Mouse (Mus musculus): ENCODE measurements around the gene Rapgef6. TPM values are rescaled to one million over a fixed set of nuclear protein-coding genes. Genes with fewer than 3 reads are reported as not detected.
A peak's percentile ranks its signal among the peaks of the same experiment; 100 is the strongest.

Gene Rapgef6
- total and polyA plus RNA-seq, 3 experiments, result 11.2 to 15.9 (median 14.6) TPM

DNA sequence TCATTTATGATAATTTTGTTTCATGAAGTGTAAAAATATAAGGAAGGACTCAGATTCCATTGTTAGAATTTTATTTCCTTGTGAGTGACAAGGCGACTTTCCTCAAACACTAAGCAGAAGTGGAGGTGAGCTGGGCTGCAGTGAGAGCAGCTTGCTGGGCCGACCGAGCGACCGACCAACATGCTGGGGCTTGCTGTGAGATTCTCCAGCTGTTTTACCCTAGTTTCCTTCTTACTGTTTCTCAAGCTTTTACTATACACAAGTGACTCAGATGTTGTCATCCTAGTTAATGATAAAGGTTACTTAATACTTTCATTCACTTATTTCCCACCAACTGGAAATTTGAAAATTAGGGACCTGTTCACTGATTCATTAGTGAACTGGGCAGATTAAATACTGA is 22.8 kb upstream of the Rapgef6 start:
- Histone ChIP-seq H3K27me3 (ENCODE audit: control insufficient read depth, insufficient read depth, low read length) (no peaks in the 10 kb centered on the region), H3K9ac (ENCODE audit: low read depth, low read length) (no peak overlapping the region), H3K27ac (no peak overlapping the region), H3K4me3 (no peak overlapping the region), H3K79me2 (replicated peaks; ENCODE audit: control insufficient read depth, insufficient read depth, low read length) (no peaks in the 10 kb centered on the region), H3K36me3 (ENCODE audit: control insufficient read depth, insufficient read depth, low read length) (peaks cover 11% of the 10 kb centered on the region), H3K4me1 (ENCODE audit: control insufficient read depth, insufficient read depth, low read length) (no peaks in the 10 kb centered on the region; the same call in 1 of the 2 replicates)
- intact Hi-C loops (cut with DNase I), result no loop called here
- no peak for DNase-seq
- no peak for TF ChIP-seq CTCF (IDR thresholded peaks at IDR 0.05)
- no peak for TF ChIP-seq EP300 (IDR thresholded peaks at IDR 0.05; ENCODE audit: insufficient read depth, low read depth, low read length)
- no peak for TF ChIP-seq POLR2A (IDR thresholded peaks at IDR 0.05; ENCODE audit: insufficient read depth, low read depth, low read length)
- 86% methylated on average over 5 of the region's 5 CpGs for WGBS

DNA sequence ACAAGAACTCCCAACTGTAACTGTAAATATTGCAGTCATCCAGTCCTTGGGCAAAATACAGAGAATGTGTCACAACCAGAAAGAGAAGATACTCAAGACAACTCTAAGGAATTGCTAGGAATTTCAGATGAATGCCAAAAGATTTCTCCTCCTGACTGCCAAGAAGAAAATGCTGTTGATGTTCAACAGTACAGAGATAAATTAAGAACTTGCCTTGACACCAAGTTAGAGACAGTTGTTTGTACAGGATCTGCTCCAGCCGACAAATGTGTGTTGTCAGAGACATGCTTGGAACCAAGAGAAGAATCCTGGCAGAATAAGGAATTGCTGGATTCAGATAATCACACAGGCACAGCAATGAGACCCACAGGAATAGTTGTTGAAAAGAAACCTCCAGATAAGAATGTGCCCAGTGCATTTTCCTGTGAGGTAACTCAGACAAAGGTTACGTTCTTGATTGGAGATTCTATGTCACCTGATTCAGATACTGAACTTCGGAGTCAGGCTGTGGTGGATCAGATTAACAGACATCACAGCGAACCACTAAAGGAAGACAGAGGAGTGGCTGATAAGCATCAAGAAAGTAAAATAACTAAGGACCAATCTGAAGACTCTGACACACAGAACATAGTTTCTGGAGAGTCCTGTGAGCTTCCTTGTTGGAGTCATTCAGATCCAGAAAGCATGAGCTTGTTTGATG is 20.0 kb upstream of the Rapgef6 start:
- no peaks in the 10 kb centered on the region for H3K79me2 ChIP-seq (replicated peaks; ENCODE audit: control insufficient read depth, insufficient read depth, low read length)
- intact Hi-C loops (cut with DNase I), result no loop called here
- H3K27me3 ChIP-seq (ENCODE audit: control insufficient read depth, insufficient read depth, low read length), result no peaks in the 10 kb centered on the region
- peaks cover 11% of the 10 kb centered on the region for H3K36me3 ChIP-seq (ENCODE audit: control insufficient read depth, insufficient read depth, low read length)
- no peak overlapping the region for H3K4me3 ChIP-seq
- no peaks in the 10 kb centered on the region; the same call in 1 of the 2 replicates for H3K4me1 ChIP-seq (ENCODE audit: control insufficient read depth, insufficient read depth, low read length)
- no peak overlapping the region for H3K27ac ChIP-seq
- DNase-seq, result peak in 1 of 2 experiments; percentile 17
- H3K9ac ChIP-seq (ENCODE audit: low read depth, low read length), result no peak overlapping the region
- 38% methylated on average over 4 of the region's 4 CpGs for WGBS
- TF ChIP-seq EP300 (IDR thresholded peaks at IDR 0.05; ENCODE audit: insufficient read depth, low read depth, low read length) (no peak), CTCF (IDR thresholded peaks at IDR 0.05) (no peak), POLR2A (IDR thresholded peaks at IDR 0.05; ENCODE audit: insufficient read depth, low read depth, low read length) (no peak)

- Histone ChIP-seq H3K9ac (ENCODE audit: low read depth, low read length) (no peak overlapping the region), H3K36me3 (ENCODE audit: control insufficient read depth, insufficient read depth, low read length) (peaks cover 2% of the 10 kb centered on the region; the same call in 1 of the 2 replicates), H3K27me3 (ENCODE audit: control insufficient read depth, insufficient read depth, low read length) (no peaks in the 10 kb centered on the region), H3K27ac (no peak overlapping the region), H3K4me1 (ENCODE audit: control insufficient read depth, insufficient read depth, low read length) (no peaks in the 10 kb centered on the region), H3K4me3 (no peak overlapping the region), H3K79me2 (replicated peaks; ENCODE audit: control insufficient read depth, insufficient read depth, low read length) (no peaks in the 10 kb centered on the region)
- no peak for DNase-seq
- intact Hi-C loops (cut with DNase I), result no loop called here
- no peak for TF ChIP-seq POLR2A (IDR thresholded peaks at IDR 0.05; ENCODE audit: insufficient read depth, low read depth, low read length)
- TF ChIP-seq CTCF (IDR thresholded peaks at IDR 0.05), result no peak
- TF ChIP-seq EP300 (IDR thresholded peaks at IDR 0.05; ENCODE audit: insufficient read depth, low read depth, low read length), result no peak
These were observed 9.1 kb upstream of the Rapgef6 start for GRCm38 (mm10) chr11:54513584-54513983.

DNA sequence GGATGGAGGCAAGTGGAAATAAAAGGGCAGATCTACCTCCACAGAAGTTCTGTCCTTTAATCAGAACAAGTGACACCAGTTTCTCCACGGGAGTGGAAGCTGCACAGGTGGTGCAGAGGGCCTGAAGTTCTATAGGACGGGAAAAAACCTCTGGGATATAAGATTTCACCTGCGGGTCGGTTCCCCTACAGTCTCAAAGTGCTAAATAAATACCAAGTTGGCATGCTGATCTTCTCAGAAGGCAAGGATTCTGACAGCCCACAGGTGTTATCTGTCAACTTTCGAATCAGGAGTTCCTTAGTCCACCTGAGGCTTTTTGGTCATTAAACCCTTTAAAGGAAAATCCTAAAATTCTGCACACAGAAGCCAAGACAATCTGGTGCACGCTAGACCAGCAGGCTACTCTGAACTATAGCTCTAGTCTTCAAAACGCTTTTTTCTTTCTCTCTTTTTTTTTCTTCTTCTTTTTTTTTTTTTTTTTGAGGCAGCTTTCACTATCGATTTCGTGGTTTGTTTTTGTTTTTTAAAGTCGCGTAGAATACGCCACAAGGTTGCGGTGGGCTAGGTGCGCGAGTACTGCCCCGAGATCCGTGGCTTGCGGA is 619 bp upstream of the Rapgef6 start:
- peak; percentile 18 to 38 for DNase-seq
- intact Hi-C loops (cut with DNase I), result loop anchor here (2.0 to 10.0 kb wide), 3 partner anchors 85 to 427 kb away; partner anchors contain the start of gene Lyrm7

GRCm38 (mm10) chr11:54523431-54524001 is 869 bp downstream of the Rapgef6 start:
- H3K27ac ChIP-seq, result peak overlapping the region; percentile 96
- 11% methylated on average over 10 of the region's 10 CpGs for WGBS
- H3K36me3 ChIP-seq (ENCODE audit: control insufficient read depth, insufficient read depth, low read length), result peaks cover 2% of the 10 kb centered on the region
- intact Hi-C loops (cut with DNase I), result loop anchor here (5.0 to 10.0 kb wide), 2 partner anchors 339 to 429 kb away; partner anchors contain the start of gene Lyrm7
- TF ChIP-seq EP300 (IDR thresholded peaks at IDR 0.05; ENCODE audit: insufficient read depth, low read depth, low read length) (no peak), POLR2A (IDR thresholded peaks at IDR 0.05; ENCODE audit: insufficient read depth, low read depth, low read length) (no peak), CTCF (IDR thresholded peaks at IDR 0.05) (no peak)
- H3K9ac ChIP-seq (ENCODE audit: low read depth, low read length), result peak overlapping the region; percentile 86
- no peak for DNase-seq
- H3K79me2 ChIP-seq (replicated peaks; ENCODE audit: control insufficient read depth, insufficient read depth, low read length), result peaks cover 3% of the 10 kb centered on the region
- H3K4me3 ChIP-seq, result peak overlapping the region; percentile 71
- peaks cover 9% of the 10 kb centered on the region for H3K4me1 ChIP-seq (ENCODE audit: control insufficient read depth, insufficient read depth, low read length)
- no peaks in the 10 kb centered on the region for H3K27me3 ChIP-seq (ENCODE audit: control insufficient read depth, insufficient read depth, low read length)

More for the DNA sequence above, 619 bp upstream of the Rapgef6 start:
- Histone ChIP-seq H3K27ac (peak overlapping the region; percentile 96), H3K36me3 (ENCODE audit: control insufficient read depth, insufficient read depth, low read length) (peaks cover 2% of the 10 kb centered on the region; the same call in 1 of the 2 replicates), H3K9ac (ENCODE audit: low read depth, low read length) (peak overlapping the region; percentile 89), H3K4me1 (ENCODE audit: control insufficient read depth, insufficient read depth, low read length) (peaks cover 9% of the 10 kb centered on the region), H3K4me3 (peak overlapping the region; percentile 71), H3K79me2 (replicated peaks; ENCODE audit: control insufficient read depth, insufficient read depth, low read length) (peaks cover 3% of the 10 kb centered on the region), H3K27me3 (ENCODE audit: control insufficient read depth, insufficient read depth, low read length) (no peaks in the 10 kb centered on the region)
- no peak for TF ChIP-seq EP300 (IDR thresholded peaks at IDR 0.05; ENCODE audit: insufficient read depth, low read depth, low read length)
- no peak for TF ChIP-seq CTCF (IDR thresholded peaks at IDR 0.05)
- no peak for TF ChIP-seq POLR2A (IDR thresholded peaks at IDR 0.05; ENCODE audit: insufficient read depth, low read depth, low read length)
- WGBS, result under 1% methylated on average over 18 of the region's 18 CpGs

Measured in heart, adult 2 months (tissue).